Mouse (Mus musculus) stomach, postnatal 0 days (tissue): ENCODE measurements around the gene Arl13b.
A peak's percentile ranks its signal among the peaks of the same experiment; 100 is the strongest.

Experiments
- CTCF ChIP-seq: IDR thresholded peaks from 2 replicates; pipeline ENCODE4 v1.5.1; 2016; ENCODE audit warnings: antibody characterized with exemption, low read depth, mild to moderate bottlenecking, moderate library complexity
- EP300 ChIP-seq: optimal IDR thresholded peaks from 2 replicates; pipeline ENCODE3; 2016; ENCODE audit warnings: antibody characterized with exemption

DNA sequence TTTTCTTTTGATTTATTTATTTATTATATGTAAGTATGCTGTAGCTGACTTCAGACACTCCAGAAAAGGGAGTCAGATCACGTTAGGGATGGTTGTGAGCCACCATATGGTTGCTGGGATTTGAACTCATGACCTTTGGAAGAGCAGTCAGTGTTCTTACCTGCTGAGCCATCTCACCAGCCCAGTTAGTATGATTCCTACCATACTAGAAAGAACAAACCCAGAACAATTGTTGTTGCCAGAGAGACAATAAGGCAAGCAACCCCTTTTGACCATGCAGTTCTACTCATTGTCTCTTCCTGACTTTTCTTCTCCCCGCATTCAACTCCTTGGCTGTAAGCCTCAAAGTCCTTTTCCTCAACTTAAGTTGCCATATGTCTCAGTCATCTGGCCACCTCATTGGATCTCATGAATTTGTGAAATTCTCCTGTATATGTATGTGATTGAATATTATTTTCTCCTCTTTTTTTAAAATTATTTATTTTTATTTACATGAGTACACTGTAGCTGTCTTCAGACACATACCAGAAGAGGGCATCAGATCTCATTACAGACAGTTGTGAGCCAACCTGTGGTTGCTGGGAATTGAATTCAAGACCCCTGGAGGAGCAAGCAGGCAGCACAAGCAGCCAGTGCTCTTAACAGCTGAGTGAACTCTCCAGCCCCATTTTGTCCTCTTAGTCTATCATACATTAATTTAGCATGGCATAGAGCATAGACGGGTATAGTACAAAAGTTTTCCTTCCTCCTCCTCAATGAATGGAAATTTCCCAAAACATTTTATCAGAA is 5.8 kb upstream of the Arl13b start:
- 0 out of 2 replicates have a peak, but pooled peaks have one; percentile 6 for TF ChIP-seq CTCF
- TF ChIP-seq EP300, result no peak
